Mouse (Mus musculus): ENCODE data around the gene Susd1. TPM values are rescaled to one million over a fixed set of nuclear protein-coding genes. Genes with fewer than 3 reads are reported as not detected.

The Susd1 gene
- polyA plus RNA-seq, 1 experiment from 2014 or later: 1.3 TPM

- ATAC-seq (ENCODE audit: low FRiP score, low read depth): no peak
- 88% methylated on average over 4 of the region's 4 CpGs for WGBS
- no peaks in the 10 kb centered on the region; the same call in 1 of the 2 replicates for H3K4me1 ChIP-seq
These were observed 104.2 kb downstream of the Susd1 start for GRCm38 (mm10) chr4:59334236-59334635.

GRCm38 (mm10) chr4:59333424-59333895 lies 105.0 kb downstream of the Susd1 start:
- Histone ChIP-seq H3K4me1 (no peaks in the 10 kb centered on the region; the same call in 1 of the 2 replicates), H3K27me3 (replicated peaks) (no peaks in the 10 kb centered on the region), H3K4me2 (replicated peaks) (no peak overlapping the region), H3K9me3 (no peaks in the 10 kb centered on the region), H3K4me3 (no peak overlapping the region), H3K36me3 (no peaks in the 10 kb centered on the region), H3K27ac (no peak overlapping the region), H3K9ac (no peak overlapping the region)
- WGBS: 95% methylated on average over 14 of the region's 14 CpGs
- no peak for ATAC-seq (ENCODE audit: low FRiP score, low read depth)

More at GRCm38 (mm10) chr4:59334236-59334635, 104.2 kb downstream of the Susd1 start:
- H3K4me2 ChIP-seq (replicated peaks): no peak overlapping the region
- no peak overlapping the region for H3K27ac ChIP-seq
- no peaks in the 10 kb centered on the region for H3K9me3 ChIP-seq
- no peaks in the 10 kb centered on the region for H3K36me3 ChIP-seq
- no peak overlapping the region for H3K4me3 ChIP-seq
- H3K27me3 ChIP-seq (replicated peaks): no peaks in the 10 kb centered on the region
- H3K9ac ChIP-seq: no peak overlapping the region

- Histone ChIP-seq H3K4me1 (no peaks in the 10 kb centered on the region; the same call in 1 of the 2 replicates), H3K27me3 (replicated peaks) (no peaks in the 10 kb centered on the region), H3K9ac (no peak overlapping the region), H3K9me3 (no peaks in the 10 kb centered on the region), H3K27ac (no peak overlapping the region), H3K4me2 (replicated peaks) (no peak overlapping the region), H3K36me3 (no peaks in the 10 kb centered on the region), H3K4me3 (no peak overlapping the region)
- no peak for ATAC-seq (ENCODE audit: low FRiP score, low read depth)
- 93% methylated on average over 9 of the region's 9 CpGs for WGBS
These were observed 105.6 kb downstream of the Susd1 start for GRCm38 (mm10) chr4:59332691-59333423.

- 80% methylated on average over 5 of the region's 5 CpGs for WGBS
- Histone ChIP-seq H3K9ac (no peak overlapping the region), H3K27ac (no peak overlapping the region), H3K4me3 (no peak overlapping the region), H3K27me3 (replicated peaks) (no peaks in the 10 kb centered on the region), H3K4me1 (no peaks in the 10 kb centered on the region; the same call in 1 of the 2 replicates), H3K4me2 (replicated peaks) (no peak overlapping the region), H3K36me3 (no peaks in the 10 kb centered on the region), H3K9me3 (no peaks in the 10 kb centered on the region)
- ATAC-seq (ENCODE audit: low FRiP score, low read depth): no peak
These were observed 106.3 kb downstream of the Susd1 start for GRCm38 (mm10) chr4:59332089-59332488.

DNA sequence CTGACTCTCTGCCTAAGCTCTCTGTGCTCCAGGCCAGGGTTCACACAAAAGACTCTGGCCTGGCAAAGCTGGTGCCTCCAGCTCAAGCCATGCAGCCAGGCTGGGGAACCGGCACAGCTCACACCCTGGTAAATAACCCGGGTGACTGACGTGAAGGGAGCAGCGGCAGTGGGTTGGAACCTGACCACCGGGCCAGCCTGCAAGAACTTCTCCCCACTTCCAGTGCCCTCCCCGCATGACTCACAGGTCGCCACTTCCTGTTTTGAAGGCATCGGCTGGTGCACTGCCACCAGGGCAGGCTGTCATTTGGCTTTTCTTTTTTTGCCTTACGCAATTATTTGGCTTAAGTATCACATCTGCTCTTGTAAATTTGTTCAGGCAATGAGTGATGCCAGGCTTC lies 106.8 kb downstream of the Susd1 start:
- Histone ChIP-seq H3K27me3 (replicated peaks) (no peaks in the 10 kb centered on the region), H3K4me2 (replicated peaks) (no peak overlapping the region), H3K4me3 (no peak overlapping the region), H3K4me1 (no peaks in the 10 kb centered on the region; the same call in 1 of the 2 replicates), H3K9ac (no peak overlapping the region), H3K36me3 (no peaks in the 10 kb centered on the region), H3K9me3 (no peaks in the 10 kb centered on the region), H3K27ac (no peak overlapping the region)
- WGBS: 85% methylated on average over 9 of the region's 9 CpGs
- ATAC-seq (ENCODE audit: low FRiP score, low read depth): no peak

GRCm38 (mm10) chr4:59330961-59331604 lies 107.3 kb downstream of the Susd1 start:
- Histone ChIP-seq H3K4me3 (no peak overlapping the region), H3K27me3 (replicated peaks) (no peaks in the 10 kb centered on the region), H3K36me3 (no peaks in the 10 kb centered on the region), H3K9ac (no peak overlapping the region), H3K4me1 (no peaks in the 10 kb centered on the region; the same call in 1 of the 2 replicates), H3K9me3 (no peaks in the 10 kb centered on the region), H3K27ac (no peak overlapping the region), H3K4me2 (replicated peaks) (no peak overlapping the region)
- 47% methylated on average over 10 of the region's 10 CpGs for WGBS
- ATAC-seq (ENCODE audit: low FRiP score, low read depth): no peak

- Histone ChIP-seq H3K4me2 (replicated peaks) (no peak overlapping the region), H3K9me3 (no peaks in the 10 kb centered on the region), H3K4me3 (no peak overlapping the region), H3K27me3 (replicated peaks) (no peaks in the 10 kb centered on the region), H3K4me1 (no peaks in the 10 kb centered on the region), H3K36me3 (no peaks in the 10 kb centered on the region), H3K27ac (no peak overlapping the region), H3K9ac (no peak overlapping the region)
- 84% methylated on average over 19 of the region's 19 CpGs for WGBS
- no peak for ATAC-seq (ENCODE audit: low FRiP score, low read depth)
These were observed 108.8 kb downstream of the Susd1 start for GRCm38 (mm10) chr4:59329461-59330304.

- Histone ChIP-seq H3K4me3 (no peak overlapping the region), H3K27ac (no peak overlapping the region), H3K4me1 (no peaks in the 10 kb centered on the region), H3K27me3 (replicated peaks) (no peaks in the 10 kb centered on the region), H3K4me2 (replicated peaks) (no peak overlapping the region), H3K9me3 (no peaks in the 10 kb centered on the region), H3K36me3 (no peaks in the 10 kb centered on the region), H3K9ac (no peak overlapping the region)
- ATAC-seq (ENCODE audit: low FRiP score, low read depth): no peak
- WGBS: 95% methylated on average over 7 of the region's 7 CpGs
These were observed 109.6 kb downstream of the Susd1 start for GRCm38 (mm10) chr4:59328821-59329220.

DNA sequence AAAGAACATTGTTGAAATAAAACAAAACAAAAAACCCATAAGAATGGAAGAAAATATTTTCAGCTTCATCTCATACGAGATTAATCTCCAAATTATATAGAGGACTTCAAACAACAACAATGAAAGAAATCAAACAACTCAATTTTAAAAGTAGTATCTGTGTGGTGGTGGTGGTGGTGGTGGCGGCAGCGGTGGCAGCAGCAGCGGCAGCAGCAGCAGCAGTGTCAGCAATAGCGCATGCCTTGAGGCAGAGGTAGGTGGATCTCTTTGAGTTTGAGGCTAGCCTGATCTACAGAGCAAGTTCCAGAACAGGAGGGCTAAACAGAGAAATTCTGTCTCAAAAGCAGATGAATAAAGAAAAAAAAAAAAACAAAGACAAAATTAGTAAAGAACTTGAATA lies 110.4 kb downstream of the Susd1 start:
- no peak for ATAC-seq (ENCODE audit: low FRiP score, low read depth)
- H3K4me1 ChIP-seq: peaks cover 4% of the 10 kb centered on the region; the same call in 1 of the 2 replicates
- no peaks in the 10 kb centered on the region for H3K36me3 ChIP-seq
- no peak overlapping the region for H3K4me2 ChIP-seq (replicated peaks)
- no peak overlapping the region for H3K27ac ChIP-seq
- no peaks in the 10 kb centered on the region for H3K27me3 ChIP-seq (replicated peaks)
- H3K4me3 ChIP-seq: no peak overlapping the region
- no peak overlapping the region for H3K9ac ChIP-seq
- 98% methylated on average over 5 of the region's 5 CpGs for WGBS
- H3K9me3 ChIP-seq: no peaks in the 10 kb centered on the region

- H3K27ac ChIP-seq: no peak overlapping the region
- H3K9ac ChIP-seq: no peak overlapping the region
- H3K9me3 ChIP-seq: no peaks in the 10 kb centered on the region
- H3K4me2 ChIP-seq (replicated peaks): no peak overlapping the region
- 91% methylated on average over 6 of the region's 6 CpGs for WGBS
- peaks cover 10% of the 10 kb centered on the region; the same call in 1 of the 2 replicates for H3K4me1 ChIP-seq
- no peak overlapping the region for H3K4me3 ChIP-seq
- ATAC-seq (ENCODE audit: low FRiP score, low read depth): no peak
- H3K27me3 ChIP-seq (replicated peaks): no peaks in the 10 kb centered on the region
- no peaks in the 10 kb centered on the region for H3K36me3 ChIP-seq
These were observed 112.2 kb downstream of the Susd1 start for GRCm38 (mm10) chr4:59326031-59326760.

GRCm38 (mm10) chr4:59324317-59324716 lies 114.1 kb downstream of the Susd1 start:
- Histone ChIP-seq H3K4me2 (replicated peaks) (no peak overlapping the region), H3K4me1 (peaks cover 10% of the 10 kb centered on the region; the same call in 1 of the 2 replicates), H3K9ac (no peak overlapping the region), H3K27me3 (replicated peaks) (no peaks in the 10 kb centered on the region), H3K4me3 (no peak overlapping the region), H3K9me3 (no peaks in the 10 kb centered on the region), H3K27ac (no peak overlapping the region), H3K36me3 (no peaks in the 10 kb centered on the region)
- ATAC-seq (ENCODE audit: low FRiP score, low read depth): no peak
- 91% methylated on average over 5 of the region's 5 CpGs for WGBS
